Mouse (Mus musculus) gastrocnemius, adult 2 months (tissue): ENCODE results near the gene Fgg. TPM values are rescaled to one million over a fixed set of nuclear protein-coding genes. Genes with fewer than 3 reads are reported as not detected.

ENCODE experiments used
- DNase-seq: peaks from one replicate; pipeline ENCODE4 v3.0.0; 2022
- H3K27ac ChIP-seq: fragments of 200-600 bp; 2 replicates; pipeline ENCODE4 v1.8.1; 2022; ENCODE audit warnings: mild to moderate bottlenecking
- H3K4me3 ChIP-seq: fragments of 200-600 bp; 2 replicates; pipeline ENCODE4 v1.8.1; 2022; ENCODE audit warnings: mild to moderate bottlenecking, moderate library complexity
- CTCF ChIP-seq: fragments of 200-600 bp; IDR thresholded peaks from 2 replicates; pipeline ENCODE4 v1.8.1; 2022; ENCODE audit warnings: antibody characterized with exemption, mild to moderate bottlenecking, moderate library complexity
- intact Hi-C: fragments of 180-260 bp; cut with DNase I; formaldehyde crosslinking; loops from one replicate; pipeline ENCODE4 v1.15.1; 2025
- long read RNA-seq, 2 experiments: library from polyadenylated mRNA; stranded (forward); transcript quantifications; one replicate each; pipeline ENCODE4 v2.0.0; 2021
- total RNA-seq, 2 experiments: library from RNA; stranded (reverse); gene quantifications; 2 replicates each; pipeline ENCODE4 v1.2.3; 2021

Gene Fgg
- not detected for total RNA-seq
- long read RNA-seq, experiment 1 = 0 reads
- long read RNA-seq, experiment 2 = 0 reads

DNA sequence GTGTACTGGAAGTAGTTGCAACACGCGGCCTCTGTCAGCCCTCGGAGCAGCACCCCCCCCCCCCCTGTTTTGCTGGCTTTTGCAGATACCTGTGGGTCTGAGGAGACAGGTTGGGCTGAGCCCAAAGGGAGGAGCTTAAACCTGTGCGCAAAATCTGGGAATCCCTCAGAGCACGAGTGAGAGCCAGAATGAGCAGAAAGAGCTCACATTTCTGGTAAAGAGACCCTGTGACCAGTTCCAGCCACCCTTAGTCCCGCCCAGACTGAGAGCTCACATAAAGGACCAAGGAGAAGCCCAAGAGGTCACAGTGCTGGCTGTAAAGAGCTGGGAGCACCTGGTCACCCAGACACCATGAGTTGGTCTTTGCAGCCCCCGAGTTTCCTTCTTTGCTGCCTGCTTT lies at the start of gene Fgg:
Gene Fgg (plus strand): TSS at position 168 of the 400 bp plus-strand sequence.
- DNase-seq = no peak
- intact Hi-C loops = no loop called here
- H3K27ac ChIP-seq = no peak within 1 kb of the TSS
- no peak for TF ChIP-seq CTCF
- no peak within 1 kb of the TSS for H3K4me3 ChIP-seq

DNA sequence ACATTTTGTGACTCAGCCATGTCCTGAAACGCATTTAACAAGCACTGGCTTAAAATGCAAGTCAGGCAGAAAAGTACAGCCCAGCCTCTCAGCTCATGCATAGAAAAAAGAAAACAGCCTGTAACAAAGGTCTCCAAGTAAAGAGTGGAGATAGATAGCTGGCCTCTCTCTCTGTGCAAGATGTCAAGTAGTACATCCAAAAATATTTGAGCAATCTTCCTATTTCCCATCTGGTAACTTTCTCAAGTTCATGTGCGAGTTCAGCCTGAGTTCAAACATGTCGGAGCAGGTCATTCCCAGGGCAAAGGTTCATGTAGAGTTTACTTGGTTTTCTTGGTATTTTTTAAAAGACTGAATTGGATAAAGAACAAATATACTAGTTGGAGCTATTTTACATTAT lies 36.5 kb upstream of the Fgg start:
- H3K27ac ChIP-seq = no peak overlapping the region
- H3K4me3 ChIP-seq = no peak overlapping the region
- no peak for TF ChIP-seq CTCF
- DNase-seq = no peak
- intact Hi-C loops = no loop called here

DNA sequence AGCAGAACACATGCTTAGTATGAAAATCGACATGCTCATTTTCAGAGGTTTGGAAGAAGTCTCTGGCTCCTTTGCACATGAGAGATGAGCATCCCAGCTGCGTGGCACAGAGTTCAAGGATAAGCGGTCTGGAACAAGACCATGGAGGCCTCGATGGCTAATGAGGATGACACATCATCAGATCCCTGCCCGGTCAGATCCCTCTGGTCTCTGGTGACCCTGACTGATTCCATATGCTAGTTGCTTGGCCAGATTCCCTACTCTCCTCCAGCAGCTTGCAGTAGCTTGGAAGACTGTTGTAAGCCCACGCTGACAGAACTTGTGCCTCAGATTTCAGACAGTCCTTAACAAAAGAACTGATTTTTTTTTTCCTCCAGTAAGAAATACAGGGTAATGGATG lies 26.7 kb upstream of the Fgg start:
- intact Hi-C loops = no loop called here
- Histone ChIP-seq H3K27ac (no peak overlapping the region), H3K4me3 (no peak overlapping the region)
- DNase-seq = peak; percentile 54
- TF ChIP-seq CTCF = no peak

DNA sequence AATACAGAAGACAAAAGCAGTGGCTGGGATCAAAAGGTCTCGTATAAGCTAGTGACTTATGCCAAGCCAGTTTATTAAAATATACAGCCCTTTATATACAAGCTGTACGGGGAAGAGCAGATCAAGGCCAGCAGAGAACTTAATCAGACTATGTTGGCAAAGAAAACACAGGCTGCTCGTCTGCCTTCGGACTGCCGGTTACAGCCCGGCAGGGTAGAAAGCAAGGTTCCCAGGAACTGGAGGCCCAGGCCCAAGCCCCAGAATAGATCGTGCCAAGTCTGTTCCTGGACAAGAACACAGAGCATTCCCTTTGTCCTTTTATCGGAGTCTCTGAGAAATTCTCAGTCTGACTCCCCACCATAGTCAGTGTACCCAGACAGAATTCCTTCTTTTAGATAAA lies 25.7 kb upstream of the Fgg start:
- Histone ChIP-seq H3K27ac (no peak overlapping the region), H3K4me3 (no peak overlapping the region)
- intact Hi-C loops = no loop called here
- no peak for DNase-seq
- no peak for TF ChIP-seq CTCF

DNA sequence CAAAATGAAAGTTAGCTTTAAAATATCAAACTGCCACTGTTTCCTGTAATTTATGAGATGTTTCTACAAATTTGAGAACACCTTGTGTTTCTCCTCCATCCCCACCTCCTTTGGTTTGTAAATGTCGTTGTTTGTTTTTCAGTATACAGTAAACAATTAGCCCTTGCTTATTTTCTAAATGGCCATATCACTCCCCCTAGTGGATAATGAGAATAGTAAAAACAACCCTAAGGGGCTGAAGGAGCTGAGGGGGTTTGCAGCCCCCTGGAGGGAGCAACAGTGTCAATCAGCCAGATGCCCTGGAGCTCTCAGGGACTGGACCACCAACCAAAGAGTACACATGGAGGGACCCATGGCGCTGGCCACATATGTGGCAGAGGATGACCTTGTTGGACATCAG lies 22.7 kb upstream of the Fgg start:
- Histone ChIP-seq H3K27ac (no peak overlapping the region), H3K4me3 (no peak overlapping the region)
- DNase-seq = no peak
- intact Hi-C loops = no loop called here
- TF ChIP-seq CTCF = peak; percentile 44

DNA sequence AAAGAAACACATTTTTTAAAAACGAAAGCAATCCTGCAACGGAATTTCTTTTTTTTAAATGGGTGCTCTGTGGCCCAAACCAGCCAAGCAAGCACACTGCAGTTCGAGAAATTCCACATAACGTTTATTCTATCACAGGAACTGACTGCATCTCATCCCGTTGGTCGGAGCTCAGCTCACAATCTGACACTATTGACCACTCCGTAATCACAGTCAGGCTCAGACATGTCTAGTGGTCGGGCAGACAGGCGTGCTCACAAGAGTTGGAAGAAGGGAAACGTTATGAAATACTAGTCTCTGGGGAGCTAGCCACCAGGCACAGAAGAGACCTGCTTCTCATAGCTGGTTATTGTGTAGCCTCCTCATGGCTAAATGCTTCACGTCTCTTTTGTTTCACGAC lies 15.6 kb upstream of the Fgg start:
- no peak for TF ChIP-seq CTCF
- intact Hi-C loops = no loop called here
- H3K4me3 ChIP-seq = no peak overlapping the region
- DNase-seq = no peak
- no peak overlapping the region for H3K27ac ChIP-seq

DNA sequence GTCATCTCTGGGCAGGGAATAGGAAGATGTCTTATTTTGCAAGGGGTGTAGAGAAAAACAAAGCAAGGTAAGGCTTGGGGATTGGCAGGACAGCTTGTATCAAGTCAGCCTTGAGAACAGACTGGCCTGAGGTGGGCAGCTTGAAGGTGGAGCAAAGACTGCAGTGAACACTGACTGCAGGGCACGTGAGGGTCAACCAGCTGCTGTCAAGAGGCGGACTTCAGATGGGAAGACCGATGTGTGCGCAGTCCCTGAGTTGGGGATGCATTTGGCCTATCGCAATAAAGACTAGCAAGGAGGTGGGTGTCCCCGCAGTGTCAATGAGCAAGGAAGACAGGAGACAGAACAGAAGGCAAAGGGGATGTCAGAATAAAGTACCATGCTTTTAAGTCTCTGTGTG lies 14.6 kb upstream of the Fgg start:
- intact Hi-C loops = no loop called here
- no peak for DNase-seq
- no peak for TF ChIP-seq CTCF
- Histone ChIP-seq H3K4me3 (no peak overlapping the region), H3K27ac (no peak overlapping the region)

DNA sequence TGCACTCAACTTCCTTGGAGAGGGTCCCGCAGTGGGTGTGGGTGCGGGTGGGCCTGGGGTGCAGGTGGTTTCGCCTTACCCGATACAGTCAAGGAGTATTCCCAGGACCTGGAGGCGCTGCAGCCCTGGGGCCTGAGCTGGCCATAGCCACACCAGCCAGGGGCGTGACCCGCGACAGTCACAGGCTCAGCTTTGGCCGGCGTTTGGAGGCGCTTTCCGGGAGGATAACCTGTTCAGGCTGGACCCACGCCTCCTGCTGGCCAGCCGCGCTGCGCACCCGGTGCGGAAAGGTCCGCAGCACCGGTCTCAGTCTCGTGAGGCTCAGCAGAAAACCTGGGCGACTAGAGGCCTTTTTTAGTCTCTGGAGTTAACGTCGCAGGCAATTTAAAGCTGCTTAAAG lies 12.2 kb upstream of the Fgg start:
- TF ChIP-seq CTCF = peak; percentile 63
- Histone ChIP-seq H3K27ac (no peak overlapping the region), H3K4me3 (no peak overlapping the region)
- intact Hi-C loops = no loop called here
- peak; percentile 66 for DNase-seq

DNA sequence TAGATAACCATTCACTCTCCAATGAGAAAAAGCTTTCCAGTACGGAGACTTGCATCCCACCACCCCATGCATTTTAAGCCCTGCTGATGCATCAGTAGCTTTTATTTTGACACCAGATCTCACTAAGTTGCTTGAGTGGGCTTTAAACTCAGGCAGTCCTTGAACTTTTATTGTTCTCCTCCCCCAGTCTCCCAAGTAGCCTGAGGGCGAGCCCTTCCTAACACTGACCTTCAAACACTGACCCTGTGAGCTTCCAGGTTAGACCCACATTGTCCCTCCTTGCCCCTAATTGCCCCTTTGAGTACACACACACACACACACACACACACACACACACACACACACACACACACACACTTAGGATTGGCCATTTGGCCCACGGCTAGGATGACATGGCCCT lies 10.9 kb upstream of the Fgg start:
- DNase-seq = no peak
- TF ChIP-seq CTCF = no peak
- no peak overlapping the region for H3K27ac ChIP-seq
- intact Hi-C loops = no loop called here
- H3K4me3 ChIP-seq = no peak overlapping the region

DNA sequence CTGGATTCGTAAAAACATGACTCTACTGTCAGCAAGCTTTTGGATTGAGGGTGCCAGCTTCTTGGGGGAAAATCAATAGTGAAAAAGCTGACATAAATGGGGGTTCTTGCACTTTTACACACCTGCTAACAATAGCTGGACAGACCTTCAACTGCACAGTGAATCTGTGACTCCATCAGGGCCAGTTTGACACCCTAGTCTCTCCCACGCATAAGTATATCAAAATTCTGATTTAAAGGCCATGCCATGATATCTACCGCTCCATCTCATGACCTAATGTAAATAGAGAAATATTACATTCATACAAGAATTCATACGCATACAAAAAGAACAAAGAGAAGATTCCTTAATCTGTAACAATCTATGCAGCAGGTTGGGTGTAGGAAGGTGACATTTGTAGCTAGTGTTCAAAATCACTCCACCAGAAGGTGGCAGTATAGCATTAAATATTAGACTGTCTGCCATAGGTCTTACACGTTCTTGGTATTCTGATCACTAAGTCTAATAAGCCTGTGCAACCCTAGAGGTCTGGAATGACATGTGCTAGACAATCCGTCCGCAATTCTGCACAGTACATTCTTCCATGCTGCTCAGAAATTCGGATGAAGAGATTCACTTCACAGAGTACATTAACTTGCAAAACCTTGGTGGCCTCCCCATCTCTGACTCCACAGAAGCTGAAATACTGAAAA lies 8.6 kb upstream of the Fgg start:
- no peak overlapping the region for H3K27ac ChIP-seq
- TF ChIP-seq CTCF = peak; percentile 78
- DNase-seq = no peak
- intact Hi-C loops = loop anchor here (1.0 to 2.0 kb wide), 3 partner anchors 54 to 274 kb away; no protein-coding TSS in a partner anchor
- no peak overlapping the region for H3K4me3 ChIP-seq

DNA sequence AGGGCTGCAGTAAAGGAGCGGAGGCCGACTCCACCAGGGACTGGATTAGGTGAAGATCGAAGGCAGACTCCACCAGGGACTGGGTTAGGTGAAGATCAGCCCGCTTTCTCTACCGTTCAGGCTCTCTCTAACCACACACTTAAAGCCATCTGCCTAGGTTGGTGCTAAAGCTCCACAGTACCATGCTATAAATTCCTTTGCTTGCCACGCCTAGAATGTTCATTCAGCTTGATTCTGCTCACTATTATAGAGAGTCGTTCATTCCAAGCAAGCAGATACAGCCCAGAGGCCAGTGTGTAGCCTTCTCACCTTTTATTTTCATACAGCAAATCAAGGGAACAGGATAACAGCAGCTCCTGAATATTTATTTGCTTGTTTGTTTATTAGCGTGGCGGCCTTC lies 7.5 kb upstream of the Fgg start:
- no peak for TF ChIP-seq CTCF
- Histone ChIP-seq H3K27ac (no peak overlapping the region), H3K4me3 (no peak overlapping the region)
- no peak for DNase-seq
- intact Hi-C loops = loop anchor here (1.0 to 2.0 kb wide), 3 partner anchors 53 to 273 kb away; no protein-coding TSS in a partner anchor

DNA sequence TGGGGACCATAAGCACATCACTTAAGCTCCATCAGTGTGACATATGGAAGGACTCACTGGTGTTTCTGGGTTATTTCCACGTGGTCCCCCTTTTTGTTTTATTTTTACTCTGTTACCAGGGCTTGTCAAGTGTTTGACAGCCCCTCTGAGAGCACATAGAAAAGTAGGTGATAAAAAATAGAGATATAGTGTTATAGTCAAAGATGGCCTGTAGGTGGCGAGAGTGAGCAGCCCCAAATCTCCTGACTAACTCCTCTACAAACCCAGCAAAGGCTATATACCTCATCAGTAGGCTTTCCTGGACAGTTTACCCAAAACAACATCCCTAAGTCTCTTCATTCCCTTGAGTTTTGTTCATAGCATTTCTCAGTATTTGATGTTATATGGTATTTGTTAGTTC lies 5.3 kb upstream of the Fgg start:
- DNase-seq = peak; percentile 30
- Histone ChIP-seq H3K4me3 (no peak overlapping the region), H3K27ac (no peak overlapping the region)
- intact Hi-C loops = no loop called here
- peak; percentile 89 for TF ChIP-seq CTCF

DNA sequence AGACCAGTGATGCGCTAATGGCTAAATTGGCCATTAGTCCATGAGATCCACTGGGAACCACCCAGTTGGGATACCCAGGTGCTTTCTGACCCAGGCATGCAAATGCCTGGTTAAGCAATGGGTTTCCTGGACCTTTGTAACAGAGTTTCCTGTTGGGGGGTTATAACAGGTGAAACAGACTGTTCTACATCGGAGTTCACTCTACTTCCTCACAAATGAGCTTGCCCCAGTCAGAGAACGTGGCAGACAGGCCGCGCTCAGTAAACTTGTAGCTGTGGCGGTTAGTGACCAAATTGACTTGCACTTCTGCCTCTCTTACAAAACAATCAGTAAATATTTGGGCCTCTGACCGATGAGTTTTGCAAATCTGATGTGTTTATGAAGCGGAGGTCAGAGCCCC lies 4.5 kb upstream of the Fgg start:
- no peak for DNase-seq
- H3K4me3 ChIP-seq = no peak overlapping the region
- TF ChIP-seq CTCF = no peak
- H3K27ac ChIP-seq = no peak overlapping the region
- intact Hi-C loops = no loop called here

DNA sequence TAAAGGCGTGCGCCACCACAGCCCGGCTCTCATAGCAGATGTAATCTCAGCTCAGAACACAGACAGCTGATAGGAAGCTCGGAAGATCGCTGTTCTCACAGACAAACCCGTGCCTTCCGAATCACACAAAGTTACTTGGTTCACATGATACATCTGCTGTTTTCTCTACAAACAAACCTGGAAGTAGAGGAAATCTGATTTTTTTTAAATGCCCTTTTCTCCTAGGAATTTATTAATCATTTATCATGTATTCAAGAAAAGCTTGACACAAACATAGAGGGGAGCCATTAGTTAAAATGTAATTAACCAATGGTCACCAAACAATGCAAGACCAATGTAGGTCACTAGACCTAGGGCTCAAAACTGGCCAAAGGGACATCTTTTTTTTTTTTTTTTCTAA lies 2.7 kb upstream of the Fgg start:
- intact Hi-C loops = no loop called here
- TF ChIP-seq CTCF = no peak
- Histone ChIP-seq H3K4me3 (no peak overlapping the region), H3K27ac (no peak overlapping the region)
- no peak for DNase-seq

DNA sequence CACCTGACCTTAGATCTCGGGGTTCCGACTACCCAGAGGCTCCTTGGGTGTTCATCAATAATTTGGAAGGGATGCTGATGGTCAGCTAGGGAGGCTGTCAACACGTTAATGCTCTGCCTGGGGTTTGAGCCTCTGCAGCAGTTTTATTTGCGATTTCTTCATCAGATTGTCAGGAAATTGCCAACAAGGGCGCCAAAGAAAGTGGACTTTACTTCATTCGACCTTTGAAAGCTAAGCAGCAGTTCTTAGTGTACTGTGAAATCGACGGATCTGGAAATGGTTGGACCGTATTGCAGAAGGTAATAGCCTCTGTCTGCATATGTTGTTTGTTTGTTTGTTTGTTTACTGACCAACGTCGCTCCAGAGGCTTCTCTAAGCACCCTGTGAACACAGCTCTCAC lies 2.8 kb downstream of the Fgg start:
- H3K4me3 ChIP-seq = no peak overlapping the region
- H3K27ac ChIP-seq = no peak overlapping the region
- DNase-seq = no peak
- no peak for TF ChIP-seq CTCF
- intact Hi-C loops = no loop called here
